Mouse (Mus musculus) liver, postnatal 0 days (tissue): ENCODE measurements around the gene Olfr1261. TPM values are rescaled to one million over a fixed set of nuclear protein-coding genes. Genes with fewer than 3 reads are reported as not detected.

Experiments
- ATAC-seq: fragments of 200-750 bp; cut with Nextera tagmentation; 2 replicates; pipeline ENCODE4 v1.8.0; 2017; ENCODE audit warnings: mild to moderate bottlenecking, moderate library complexity
- DNase-seq: peaks from one replicate; pipeline ENCODE4 v3.0.0-alpha.2; 2016
- H3K27ac ChIP-seq: fragments of 300-500 bp; sonication (generic); 2 replicates; pipeline ENCODE4 v1.5.1; 2014; ENCODE audit warnings: antibody characterized with exemption, moderate library complexity, mild to moderate bottlenecking, low read depth
- H3K27me3 ChIP-seq: fragments of 300-500 bp; sonication (generic); 2 replicates; pipeline ENCODE4 v1.6.1; 2014; ENCODE audit warnings: low read length, control low read depth, mixed read lengths; ENCODE audit not compliant: insufficient read depth
- H3K36me3 ChIP-seq: fragments of 300-500 bp; sonication (generic); replicated peaks from 2 replicates; pipeline ENCODE4 v1.6.1; 2014; ENCODE audit warnings: mild to moderate bottlenecking, control low read depth, low read length, moderate library complexity, mixed read lengths; ENCODE audit not compliant: insufficient read depth
- H3K4me1 ChIP-seq: fragments of 300-500 bp; sonication (generic); 2 replicates; pipeline ENCODE4 v1.6.1; 2014; ENCODE audit warnings: antibody characterized with exemption, mild to moderate bottlenecking, control low read depth; ENCODE audit not compliant: insufficient read depth
- H3K4me2 ChIP-seq: fragments of 300-500 bp; sonication (generic); 2 replicates; pipeline ENCODE4 v1.6.1; 2014; ENCODE audit warnings: low read depth, mild to moderate bottlenecking, low read length, moderate library complexity, mixed read lengths
- H3K4me3 ChIP-seq: fragments of 300-500 bp; sonication (generic); 2 replicates; pipeline ENCODE4 v1.5.1; 2014; ENCODE audit warnings: low read depth, low read length
- H3K9ac ChIP-seq: fragments of 300-500 bp; sonication (generic); replicated peaks from 2 replicates; pipeline ENCODE4 v1.6.1; 2014; ENCODE audit warnings: mild to moderate bottlenecking, moderate library complexity
- H3K9me3 ChIP-seq: fragments of 300-500 bp; sonication (generic); 2 replicates; pipeline ENCODE4 v1.6.1; 2016; ENCODE audit warnings: mild to moderate bottlenecking, control low read depth, low read length, mixed read lengths
- CTCF ChIP-seq: sonication (generic); IDR thresholded peaks from 2 replicates; pipeline ENCODE4 v1.5.1; 2016; ENCODE audit warnings: antibody characterized with exemption, low read depth
- EP300 ChIP-seq: IDR thresholded peaks from 2 replicates; pipeline ENCODE4 v1.6.1; 2016; ENCODE audit warnings: antibody characterized with exemption, low read depth, mild to moderate bottlenecking
- polyA plus RNA-seq: library from polyadenylated mRNA; unstranded; fragments of >200 nt; fragmentation: Nextera tagmentation; extraction: Ambion mirVana; gene quantifications from 2 replicates; pipeline ENCODE4 v1.2.1, GENCODE M21; 2015

Gene Olfr1261
- polyA plus RNA-seq, 1 experiment from 2014 or later = not detected

DNA sequence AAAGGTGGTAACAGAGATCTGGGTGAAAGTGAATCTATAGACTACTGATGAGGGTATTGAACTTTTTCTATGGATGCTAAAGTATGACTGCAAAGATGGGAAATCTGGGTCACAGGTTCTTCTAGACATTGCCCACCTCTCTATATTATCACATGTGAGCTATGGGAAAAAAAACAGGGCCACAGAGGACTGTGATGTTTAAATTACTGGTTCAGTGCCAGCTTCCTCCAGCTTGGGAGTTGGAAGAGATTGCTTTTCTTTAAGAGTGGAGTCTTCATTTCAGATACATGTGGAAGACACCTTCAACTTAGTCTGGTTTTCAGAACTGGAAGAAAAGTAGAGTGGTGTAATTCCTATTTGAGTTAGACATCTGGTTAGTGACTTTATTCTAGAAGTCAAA, 44.0 kb downstream of the Olfr1261 start, which contains the start of gene Olfr1265:
TSS of gene Olfr1265 (plus strand) at position 301 of the 400 bp plus-strand sequence.
- H3K4me2 ChIP-seq = no peak within 1 kb of the TSS
- no peak within 1 kb of the TSS for H3K9ac ChIP-seq
- no peaks in the 10 kb centered on the region for H3K4me1 ChIP-seq
- H3K27me3 ChIP-seq = no peaks in the 10 kb centered on the region
- DNase-seq (no peak), ATAC-seq (no peak)
- TF ChIP-seq CTCF (no peak), EP300 (no peak)
- H3K9me3 ChIP-seq = no peaks in the 10 kb centered on the region
- no peak within 1 kb of the TSS for H3K4me3 ChIP-seq
- no peaks in the 10 kb centered on the region for H3K36me3 ChIP-seq
- H3K27ac ChIP-seq = no peak within 1 kb of the TSS

Other genes starting within 250 kb of the Olfr1261 start
- not detected in 2 replicates for gene Olfr1253, start 234.1 kb upstream of the Olfr1261 start, polyA plus RNA-seq
- not detected in 2 replicates for gene Olfr1254, start 197.6 kb upstream of the Olfr1261 start, polyA plus RNA-seq
- gene Olfr1255, start 179.2 kb upstream of the Olfr1261 start, polyA plus RNA-seq = not detected in 2 replicates
- gene Olfr1256, start 149.7 kb upstream of the Olfr1261 start, polyA plus RNA-seq = not detected in 2 replicates
- not detected in 2 replicates for gene Olfr48, start 143.0 kb upstream of the Olfr1261 start, polyA plus RNA-seq
- not detected in 2 replicates for gene Olfr1257, start 112.8 kb upstream of the Olfr1261 start, polyA plus RNA-seq
- not detected in 2 replicates for gene Olfr1258, start 63.9 kb upstream of the Olfr1261 start, polyA plus RNA-seq
- gene Olfr1259, start 42.6 kb upstream of the Olfr1261 start, polyA plus RNA-seq = not detected in 2 replicates
- gene Olfr1260, start 16.9 kb upstream of the Olfr1261 start, polyA plus RNA-seq = not detected in 2 replicates
- gene Olfr1262, start 8.9 kb downstream of the Olfr1261 start, polyA plus RNA-seq = not detected in 2 replicates
- gene Olfr1263, start 20.9 kb downstream of the Olfr1261 start, polyA plus RNA-seq = not detected in 2 replicates
- not detected in 2 replicates for gene Olfr1264, start 34.4 kb downstream of the Olfr1261 start, polyA plus RNA-seq
- not detected in 2 replicates for gene Olfr1265, start 44.1 kb downstream of the Olfr1261 start, polyA plus RNA-seq
- gene Olfr140, start 72.4 kb downstream of the Olfr1261 start, polyA plus RNA-seq = not detected in 2 replicates
- gene Olfr1269, start 130.2 kb downstream of the Olfr1261 start, polyA plus RNA-seq = not detected in 2 replicates
- not detected in 2 replicates for gene Olfr32, start 151.1 kb downstream of the Olfr1261 start, polyA plus RNA-seq
- gene Olfr1270, start 161.9 kb downstream of the Olfr1261 start, polyA plus RNA-seq = not detected in 2 replicates
- gene Olfr1506, start 233.3 kb downstream of the Olfr1261 start, polyA plus RNA-seq = not detected in 2 replicates